Mouse (Mus musculus) forebrain, embryonic 14.5 days (tissue): Measurements from ENCODE around the gene Scg2. TPM values are rescaled to one million over a fixed set of nuclear protein-coding genes. Genes with fewer than 3 reads are reported as not detected.
A peak's percentile ranks its signal among the peaks of the same experiment; 100 is the strongest.

Source experiments
- ATAC-seq: fragments of 200-750 bp; cut with Nextera tagmentation; 2 replicates; pipeline ENCODE4 v1.8.0; 2017; ENCODE audit warnings: mild to moderate bottlenecking, moderate library complexity
- DNase-seq: peaks from one replicate; pipeline ENCODE4 v3.0.0-alpha.2; 2015; ENCODE audit warnings: low spot score
- H3K27ac ChIP-seq: fragments of 300-500 bp; sonication (generic); 2 replicates; pipeline ENCODE4 v1.5.1; 2014; ENCODE audit warnings: low read depth, mild to moderate bottlenecking, control low read depth, low read length, moderate library complexity
- H3K27me3 ChIP-seq: fragments of 300-500 bp; sonication (generic); replicated peaks from 2 replicates; pipeline ENCODE4 v1.6.1; 2014; ENCODE audit warnings: low read length, control low read depth, mixed read lengths; ENCODE audit not compliant: control insufficient read depth, insufficient read depth
- H3K36me3 ChIP-seq: fragments of 300-500 bp; sonication (generic); 2 replicates; pipeline ENCODE4 v1.6.1; 2014; ENCODE audit warnings: low read length, control low read depth; ENCODE audit not compliant: control insufficient read depth, insufficient read depth
- H3K4me1 ChIP-seq: fragments of 300-500 bp; sonication (generic); 2 replicates; pipeline ENCODE4 v1.6.1; 2014; ENCODE audit warnings: antibody characterized with exemption, low read length, control low read depth; ENCODE audit not compliant: control insufficient read depth, insufficient read depth
- H3K4me2 ChIP-seq: fragments of 300-500 bp; sonication (generic); 2 replicates; pipeline ENCODE4 v1.6.1; 2014; ENCODE audit warnings: mild to moderate bottlenecking, control low read depth, low read length
- H3K4me3 ChIP-seq: fragments of 300-500 bp; sonication (generic); 2 replicates; pipeline ENCODE4 v1.5.1; 2014; ENCODE audit warnings: low read depth, low read length, control low read depth
- H3K9ac ChIP-seq: fragments of 300-500 bp; sonication (generic); 2 replicates; pipeline ENCODE4 v1.6.1; 2014; ENCODE audit warnings: mild to moderate bottlenecking, low read length, control low read depth, moderate library complexity
- H3K9me3 ChIP-seq: fragments of 300-500 bp; sonication (generic); replicated peaks from 2 replicates; pipeline ENCODE4 v1.6.1; 2016; ENCODE audit warnings: low read length, control low read depth, mixed read lengths; ENCODE audit not compliant: control insufficient read depth
- WGBS: fragments of 180-500 bp; shearing (Covaris S2); extraction: QIAGEN DNeasy Blood & Tissue Kit; methylation state at CpG from one replicate; pipeline ENCODE4 v1.1.7; 2014; 5-methylcytosine and 5-hydroxymethylcytosine counted together
- polyA plus RNA-seq: library from polyadenylated mRNA; unstranded; fragments of >200 nt; fragmentation: Nextera tagmentation; extraction: Ambion mirVana; gene quantifications from 2 replicates; pipeline ENCODE4 v1.2.1, GENCODE M21; 2014

The Scg2 gene
- polyA plus RNA-seq, 1 experiment from 2014 or later, result 61.1 TPM

GRCm38 (mm10) chr1:79449943-79450342, 10.0 kb upstream of the Scg2 start:
- H3K36me3 ChIP-seq, result no peaks in the 10 kb centered on the region
- H3K4me3 ChIP-seq, result peak overlapping the region; percentile 31
- H3K9ac ChIP-seq, result peak overlapping the region; percentile 50
- peak; percentile 17; the same call in 1 of the 2 replicates for ATAC-seq
- WGBS, result 5% methylated on average over 6 of the region's 6 CpGs
- H3K9me3 ChIP-seq, result no peaks in the 10 kb centered on the region
- DNase-seq, result no peak
- peaks cover 20% of the 10 kb centered on the region for H3K4me1 ChIP-seq
- H3K27ac ChIP-seq, result no peak overlapping the region
- peak overlapping the region; percentile 59 for H3K4me2 ChIP-seq
- no peaks in the 10 kb centered on the region for H3K27me3 ChIP-seq

GRCm38 (mm10) chr1:79445586-79445985, 5.7 kb upstream of the Scg2 start:
- DNase-seq (no peak), ATAC-seq (no peak)
- WGBS, result 90% methylated on average over 4 of the region's 4 CpGs

GRCm38 (mm10) chr1:79437755-79438154, 2.2 kb downstream of the Scg2 start:
- Histone ChIP-seq H3K9ac (no peak overlapping the region), H3K4me3 (no peak overlapping the region), H3K27ac (no peak overlapping the region), H3K27me3 (no peaks in the 10 kb centered on the region), H3K9me3 (no peaks in the 10 kb centered on the region), H3K4me2 (no peak overlapping the region), H3K4me1 (no peaks in the 10 kb centered on the region), H3K36me3 (no peaks in the 10 kb centered on the region)
- WGBS, result 83% methylated on average over 1 of the region's 1 CpGs
- ATAC-seq (no peak), DNase-seq (no peak)

More at GRCm38 (mm10) chr1:79445586-79445985, 5.7 kb upstream of the Scg2 start:
- Histone ChIP-seq H3K36me3 (no peaks in the 10 kb centered on the region), H3K27me3 (no peaks in the 10 kb centered on the region), H3K4me2 (no peak overlapping the region), H3K4me1 (peaks cover under 1% of the 10 kb centered on the region; the same call in 1 of the 2 replicates), H3K27ac (no peak overlapping the region), H3K9ac (no peak overlapping the region), H3K9me3 (no peaks in the 10 kb centered on the region), H3K4me3 (no peak overlapping the region)

GRCm38 (mm10) chr1:79436671-79437070, 3.2 kb downstream of the Scg2 start:
- Histone ChIP-seq H3K9ac (no peak overlapping the region), H3K27ac (no peak overlapping the region), H3K4me3 (no peak overlapping the region), H3K4me1 (no peaks in the 10 kb centered on the region), H3K27me3 (no peaks in the 10 kb centered on the region), H3K4me2 (no peak overlapping the region), H3K9me3 (no peaks in the 10 kb centered on the region), H3K36me3 (no peaks in the 10 kb centered on the region)
- ATAC-seq (no peak), DNase-seq (no peak)
- WGBS, result 89% methylated on average over 8 of the region's 8 CpGs

GRCm38 (mm10) chr1:79429058-79429457, 10.9 kb downstream of the Scg2 start:
- WGBS, result 47% methylated on average over 5 of the region's 5 CpGs
- peak; percentile 19 for DNase-seq
- no peak for ATAC-seq

GRCm38 (mm10) chr1:79415496-79415895, 24.4 kb downstream of the Scg2 start:
- ATAC-seq (no peak), DNase-seq (no peak)
- no peaks in the 10 kb centered on the region for H3K36me3 ChIP-seq
- H3K4me2 ChIP-seq, result no peak overlapping the region
- no peaks in the 10 kb centered on the region for H3K9me3 ChIP-seq
- no peak overlapping the region for H3K4me3 ChIP-seq
- no peaks in the 10 kb centered on the region for H3K4me1 ChIP-seq
- H3K27ac ChIP-seq, result no peak overlapping the region
- no peak overlapping the region for H3K9ac ChIP-seq
- no peaks in the 10 kb centered on the region for H3K27me3 ChIP-seq

More at GRCm38 (mm10) chr1:79429058-79429457, 10.9 kb downstream of the Scg2 start:
- Histone ChIP-seq H3K9ac (no peak overlapping the region), H3K4me2 (no peak overlapping the region), H3K27me3 (no peaks in the 10 kb centered on the region), H3K4me1 (no peaks in the 10 kb centered on the region), H3K36me3 (no peaks in the 10 kb centered on the region), H3K4me3 (no peak overlapping the region), H3K27ac (no peak overlapping the region), H3K9me3 (no peaks in the 10 kb centered on the region)

- DNase-seq (no peak), ATAC-seq (no peak)
- Histone ChIP-seq H3K9ac (no peak overlapping the region), H3K4me1 (no peaks in the 10 kb centered on the region), H3K36me3 (no peaks in the 10 kb centered on the region), H3K9me3 (no peaks in the 10 kb centered on the region), H3K4me2 (no peak overlapping the region), H3K27ac (no peak overlapping the region), H3K27me3 (no peaks in the 10 kb centered on the region), H3K4me3 (no peak overlapping the region)
- 82% methylated on average over 7 of the region's 7 CpGs for WGBS
Measured at GRCm38 (mm10) chr1:79406337-79406942, 33.5 kb downstream of the Scg2 start.

- Histone ChIP-seq H3K36me3 (no peaks in the 10 kb centered on the region), H3K9ac (no peak overlapping the region), H3K4me3 (no peak overlapping the region), H3K9me3 (no peaks in the 10 kb centered on the region), H3K4me1 (no peaks in the 10 kb centered on the region), H3K27me3 (no peaks in the 10 kb centered on the region), H3K4me2 (no peak overlapping the region), H3K27ac (no peak overlapping the region)
- 51% methylated on average over 10 of the region's 10 CpGs for WGBS
- DNase-seq (peak; percentile 24), ATAC-seq (peak; percentile 62)
Measured at GRCm38 (mm10) chr1:79401090-79402012, 38.6 kb downstream of the Scg2 start.

GRCm38 (mm10) chr1:79400284-79400683, 39.6 kb downstream of the Scg2 start:
- ATAC-seq, result no peak
- Histone ChIP-seq H3K27me3 (no peaks in the 10 kb centered on the region), H3K4me2 (no peak overlapping the region)

More at GRCm38 (mm10) chr1:79400284-79400683, 39.6 kb downstream of the Scg2 start:
- 68% methylated on average over 5 of the region's 5 CpGs for WGBS
- Histone ChIP-seq H3K9ac (no peak overlapping the region), H3K4me1 (no peaks in the 10 kb centered on the region), H3K36me3 (no peaks in the 10 kb centered on the region), H3K9me3 (no peaks in the 10 kb centered on the region), H3K4me3 (no peak overlapping the region), H3K27ac (no peak overlapping the region)
- DNase-seq, result no peak
